Mouse (Mus musculus) erythroblast, embryonic 14.5 days (primary cell): Measurements from ENCODE around the gene Dok5. TPM values are rescaled to one million over a fixed set of nuclear protein-coding genes. Genes with fewer than 3 reads are reported as not detected.

Experiments used
- H3K27me3 ChIP-seq: 2 replicates; pipeline ENCODE4 v1.6.1; 2012; ENCODE audit warnings: inconsistent platforms; ENCODE audit not compliant: control insufficient read depth
- H3K36me3 ChIP-seq: 2 replicates; pipeline ENCODE4 v1.6.1; 2012; ENCODE audit warnings: mild to moderate bottlenecking, inconsistent platforms; ENCODE audit not compliant: control insufficient read depth
- H3K4me1 ChIP-seq: 2 replicates; pipeline ENCODE4 v1.6.1; 2012; ENCODE audit warnings: inconsistent platforms; ENCODE audit not compliant: control insufficient read depth
- H3K4me3 ChIP-seq: replicated peaks from 2 replicates; pipeline ENCODE3; 2012; ENCODE audit warnings: moderate library complexity, mild to moderate bottlenecking, inconsistent platforms
- H3K9me3 ChIP-seq: 2 replicates; pipeline ENCODE4 v1.6.1; 2012; ENCODE audit warnings: low read length, inconsistent platforms, mixed read lengths; ENCODE audit not compliant: control insufficient read depth
- GATA1 ChIP-seq: IDR thresholded peaks from 2 replicates; pipeline ENCODE4 v1.6.1; 2012; ENCODE audit warnings: low read length, inconsistent platforms, mixed read lengths
- TAL1 ChIP-seq: IDR thresholded peaks from 3 replicates; pipeline ENCODE4 v1.6.1; 2012; ENCODE audit warnings: low read length, inconsistent platforms, mixed read lengths
- polyA plus RNA-seq: library from polyadenylated mRNA; stranded (reverse); fragments of >175 nt; gene quantifications from 2 replicates; pipeline ENCODE4 v1.2.3, GENCODE M21; 2012

Dok5 gene
- not detected in 2 replicates for polyA plus RNA-seq

DNA sequence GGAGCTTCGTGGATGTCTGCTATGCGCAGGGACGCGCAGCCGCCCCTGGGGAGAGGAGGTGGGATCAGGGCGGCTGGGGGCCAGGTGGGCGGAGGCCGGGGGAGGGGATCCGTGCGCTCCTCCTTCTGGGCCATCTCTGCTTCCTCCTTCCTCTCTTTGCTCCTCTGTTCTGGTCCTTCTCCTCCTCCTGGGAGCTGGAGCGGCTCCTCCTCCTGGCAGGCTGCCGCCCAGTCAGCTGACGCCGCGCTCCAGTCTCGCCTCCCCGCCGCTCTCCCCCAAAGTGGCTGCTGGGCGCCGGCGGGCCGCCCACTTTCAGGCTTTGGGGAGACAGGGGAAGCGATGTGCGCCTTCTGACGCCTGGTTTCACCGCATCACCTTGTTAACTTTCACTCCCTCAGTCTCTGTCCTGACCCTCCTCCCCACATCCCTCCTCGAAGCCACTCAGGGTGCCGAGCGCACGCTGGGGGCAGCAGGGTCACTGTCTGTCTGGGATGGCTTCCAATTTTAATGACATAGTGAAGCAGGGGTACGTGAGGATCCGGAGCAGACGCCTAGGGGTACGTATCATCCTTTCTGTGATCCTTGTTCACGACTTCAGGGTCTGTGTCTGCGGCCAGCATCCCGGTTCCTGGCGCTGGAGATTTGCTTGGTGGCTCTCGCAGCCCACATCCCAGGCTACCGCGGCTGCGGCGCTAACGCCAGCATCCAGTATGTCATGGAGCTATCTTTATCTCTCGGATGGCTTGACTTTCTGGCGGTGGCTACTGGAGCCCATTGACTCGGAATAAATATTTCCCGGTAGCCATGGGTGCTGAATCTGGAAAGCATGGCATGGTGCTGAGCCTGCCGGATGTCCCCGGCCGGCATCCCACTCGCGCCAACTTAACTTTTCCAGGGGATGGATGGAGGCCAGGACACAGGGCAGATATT lies at the start of gene Dok5:
Gene Dok5, plus strand, starts transcription at position 176 of the 930 bp plus-strand sequence.
- Histone ChIP-seq H3K4me3 (no peak within 1 kb of the TSS), H3K4me1 (no peaks in the 10 kb centered on the region), H3K27me3 (peaks cover 18% of the 10 kb centered on the region), H3K9me3 (peaks cover 49% of the 10 kb centered on the region), H3K36me3 (no peaks in the 10 kb centered on the region)
- TF ChIP-seq GATA1 (no peak), TAL1 (no peak)

DNA sequence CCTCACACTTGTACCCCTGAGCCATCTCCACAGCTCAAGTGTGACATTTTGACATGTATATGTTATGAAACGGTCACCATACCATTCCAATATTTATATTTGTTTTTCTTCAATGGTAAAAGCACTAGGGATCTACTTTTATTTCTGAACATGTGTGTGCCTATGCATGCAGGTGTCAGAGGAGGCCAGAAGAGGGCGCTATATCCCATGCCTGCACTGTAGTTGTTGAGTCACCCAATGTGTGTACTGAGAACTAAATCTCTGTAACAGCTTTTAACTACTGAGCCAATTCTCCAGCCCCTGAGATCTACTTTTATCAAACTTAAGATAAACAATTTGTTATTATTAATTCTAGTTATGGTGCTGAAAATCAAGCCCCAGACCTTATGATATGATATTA lies 48.2 kb upstream of the Dok5 start:
- H3K4me3 ChIP-seq = no peak overlapping the region
- TF ChIP-seq GATA1 (no peak), TAL1 (no peak)
- H3K27me3 ChIP-seq = no peaks in the 10 kb centered on the region
- H3K4me1 ChIP-seq = no peaks in the 10 kb centered on the region
- peaks cover 52% of the 10 kb centered on the region for H3K9me3 ChIP-seq
- H3K36me3 ChIP-seq = no peaks in the 10 kb centered on the region

DNA sequence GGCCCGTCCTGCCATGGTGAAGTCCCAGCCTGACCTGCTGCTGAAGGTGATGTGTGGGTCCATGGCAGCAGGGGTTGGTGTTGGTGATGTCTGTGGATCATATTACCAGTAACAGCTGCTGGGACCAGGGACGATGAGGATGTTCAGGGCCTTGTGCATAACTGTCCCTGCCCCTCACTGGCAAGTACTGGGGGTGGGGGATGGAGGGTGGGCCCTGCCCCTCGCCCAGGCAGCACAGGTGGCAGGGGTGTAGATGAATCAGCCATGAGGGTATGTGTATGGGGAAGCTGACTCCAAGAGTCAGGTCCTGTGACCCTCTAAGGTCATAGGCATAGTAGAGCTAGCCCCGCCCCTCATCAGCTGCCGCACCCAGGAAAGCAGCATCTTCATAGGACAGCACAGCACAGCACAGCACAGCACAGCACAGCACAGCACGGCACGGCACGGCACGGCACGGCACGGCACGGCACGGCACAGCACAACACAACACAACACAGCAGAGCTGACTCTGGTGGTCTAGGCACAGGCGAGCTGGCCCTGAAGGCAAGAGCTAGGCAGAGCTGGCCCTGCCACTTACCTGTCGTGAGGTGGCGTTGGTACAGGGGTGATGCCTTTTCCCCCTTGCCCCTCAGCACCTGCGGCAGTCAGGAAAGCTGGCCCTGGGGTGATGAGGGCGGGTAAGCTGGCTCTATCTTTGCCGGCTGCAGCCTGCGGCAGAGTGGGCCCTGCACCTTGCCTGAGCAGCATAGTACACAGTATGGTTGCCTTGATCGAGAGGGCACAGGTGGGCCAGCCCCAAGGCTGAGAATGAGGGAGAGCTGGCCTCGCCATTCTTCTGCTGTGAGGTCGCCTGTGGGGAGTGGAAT lies 36.3 kb upstream of the Dok5 start:
- Histone ChIP-seq H3K27me3 (no peaks in the 10 kb centered on the region; the same call in 1 of the 2 replicates), H3K9me3 (peaks cover 76% of the 10 kb centered on the region), H3K4me3 (no peak overlapping the region), H3K4me1 (no peaks in the 10 kb centered on the region), H3K36me3 (no peaks in the 10 kb centered on the region)
- TF ChIP-seq TAL1 (no peak), GATA1 (no peak)

DNA sequence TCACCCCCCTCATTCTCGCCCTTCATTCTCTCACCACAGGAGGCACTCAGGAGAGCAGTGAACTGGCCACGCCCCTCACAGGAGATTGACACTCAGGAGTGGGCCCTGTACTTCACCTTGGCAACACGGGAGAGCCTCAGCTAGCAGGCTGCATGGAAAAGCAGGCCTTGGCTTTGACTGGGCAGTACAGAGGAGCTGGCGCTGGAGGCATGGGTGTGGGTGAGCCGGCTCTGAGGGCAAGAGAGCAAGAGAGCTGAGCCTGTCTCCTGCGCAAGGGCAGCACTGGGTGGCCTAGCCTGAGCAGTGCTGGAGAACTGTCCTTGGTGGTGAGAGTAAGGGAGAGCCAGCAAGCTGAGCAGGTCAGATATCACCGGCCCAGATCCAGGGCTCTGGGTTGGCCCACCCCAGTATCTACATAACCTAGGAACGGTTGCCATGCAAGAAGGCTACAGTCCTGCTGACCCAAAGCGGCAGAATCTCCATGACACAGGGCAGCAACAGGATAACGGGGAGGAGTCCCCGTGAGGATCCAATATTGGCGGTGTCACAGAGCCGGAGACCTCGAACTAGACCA lies 35.6 kb upstream of the Dok5 start:
- Histone ChIP-seq H3K36me3 (no peaks in the 10 kb centered on the region), H3K27me3 (no peaks in the 10 kb centered on the region; the same call in 1 of the 2 replicates), H3K9me3 (peaks cover 78% of the 10 kb centered on the region), H3K4me3 (no peak overlapping the region), H3K4me1 (no peaks in the 10 kb centered on the region)
- no peak for TF ChIP-seq GATA1
- TF ChIP-seq TAL1 = no peak

DNA sequence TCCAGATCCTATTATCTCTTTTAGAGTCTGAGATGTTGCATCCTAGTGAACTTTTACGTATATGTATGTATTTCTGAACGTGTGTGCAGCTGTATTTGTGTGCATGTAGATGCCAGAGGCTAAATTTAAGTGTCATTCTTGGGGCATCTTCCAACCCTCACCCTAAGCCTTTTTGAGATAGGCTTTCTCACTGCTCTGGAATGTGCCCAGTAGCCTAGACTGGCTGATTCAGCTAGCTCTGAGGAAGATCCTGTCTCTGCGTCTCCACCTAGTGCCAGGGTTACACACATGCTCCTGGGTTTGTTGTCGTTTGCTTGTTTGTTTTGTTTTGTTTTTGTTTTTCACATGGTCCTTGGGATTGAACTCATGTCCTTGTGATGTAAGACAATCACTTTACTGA lies 31.1 kb upstream of the Dok5 start:
- TF ChIP-seq TAL1 = no peak
- TF ChIP-seq GATA1 = no peak
- Histone ChIP-seq H3K27me3 (no peaks in the 10 kb centered on the region; the same call in 1 of the 2 replicates), H3K36me3 (no peaks in the 10 kb centered on the region), H3K4me3 (no peak overlapping the region), H3K9me3 (peaks cover 56% of the 10 kb centered on the region), H3K4me1 (no peaks in the 10 kb centered on the region)

DNA sequence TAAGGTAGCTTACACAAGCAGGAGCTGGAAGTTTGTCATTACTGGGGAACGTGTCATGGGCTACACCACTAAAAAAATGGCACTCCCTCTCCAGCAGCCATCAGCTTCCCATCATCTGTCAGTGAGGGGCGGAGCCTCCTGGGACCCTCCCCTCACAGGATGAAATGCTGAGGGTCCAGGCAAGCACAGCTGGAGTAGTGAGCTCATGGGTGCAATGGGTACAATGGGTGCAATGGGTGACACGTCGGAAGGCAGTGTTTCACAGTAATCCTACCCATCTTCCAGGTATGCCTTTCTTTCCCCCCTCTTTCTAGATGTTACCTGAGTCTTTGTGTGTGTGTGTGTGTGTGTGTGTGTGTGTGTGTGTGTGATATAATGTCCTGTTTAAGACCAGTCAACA lies 25.1 kb upstream of the Dok5 start:
- Histone ChIP-seq H3K9me3 (peaks cover 59% of the 10 kb centered on the region), H3K4me1 (no peaks in the 10 kb centered on the region), H3K4me3 (no peak overlapping the region), H3K27me3 (no peaks in the 10 kb centered on the region), H3K36me3 (no peaks in the 10 kb centered on the region)
- TF ChIP-seq GATA1 (no peak), TAL1 (no peak)

DNA sequence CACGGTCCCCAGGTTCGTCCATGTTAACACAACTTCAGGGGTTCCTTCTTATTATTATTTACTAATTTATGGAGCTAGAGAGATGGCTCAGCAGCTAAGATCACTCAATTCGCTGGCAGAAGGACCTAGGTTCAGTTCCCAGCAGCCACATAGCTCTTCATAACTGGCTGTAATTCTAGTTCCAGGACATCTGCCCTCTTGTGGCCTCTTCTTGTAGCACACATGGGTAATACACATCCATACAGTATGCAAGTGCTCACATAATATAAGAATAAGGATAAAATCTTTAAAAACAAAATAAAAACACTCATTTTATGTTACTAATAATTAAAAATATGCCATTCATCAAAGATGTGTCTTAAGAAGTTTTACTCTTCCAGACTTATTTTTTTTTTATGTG lies 23.9 kb upstream of the Dok5 start:
- Histone ChIP-seq H3K27me3 (no peaks in the 10 kb centered on the region), H3K36me3 (no peaks in the 10 kb centered on the region), H3K4me1 (no peaks in the 10 kb centered on the region), H3K4me3 (no peak overlapping the region), H3K9me3 (peaks cover 69% of the 10 kb centered on the region)
- TF ChIP-seq GATA1 = no peak
- no peak for TF ChIP-seq TAL1

DNA sequence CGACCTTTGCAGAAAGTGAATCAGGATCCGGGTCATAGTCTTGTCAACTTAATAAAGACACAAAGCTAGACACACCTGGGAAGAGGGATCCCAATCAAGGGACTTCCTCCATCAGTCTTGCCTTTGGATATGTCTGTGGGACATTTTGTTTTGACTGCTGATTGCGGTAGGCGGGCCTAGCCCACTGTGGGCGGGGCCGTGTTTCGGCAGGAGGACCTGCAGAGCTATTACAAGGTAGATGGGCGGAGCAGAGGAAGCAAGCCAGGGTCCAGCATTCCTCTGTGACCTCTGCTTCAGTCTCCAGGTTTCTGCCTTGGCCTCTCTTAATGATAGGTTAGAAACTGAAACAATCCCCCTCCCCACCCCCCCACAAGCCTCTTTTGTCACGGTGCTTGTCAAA lies 22.7 kb upstream of the Dok5 start:
- H3K4me3 ChIP-seq = no peak overlapping the region
- H3K27me3 ChIP-seq = no peaks in the 10 kb centered on the region
- TF ChIP-seq TAL1 (no peak), GATA1 (no peak)
- no peaks in the 10 kb centered on the region for H3K4me1 ChIP-seq
- no peaks in the 10 kb centered on the region for H3K36me3 ChIP-seq
- H3K9me3 ChIP-seq = peaks cover 72% of the 10 kb centered on the region
